Mouse (Mus musculus): ENCODE data around the gene Alcam. TPM values are rescaled to one million over a fixed set of nuclear protein-coding genes. Genes with fewer than 3 reads are reported as not detected.

Gene Alcam
- polyA plus RNA-seq, 1 experiment = 1.9 TPM

GRCm38 (mm10) chr16:52470881-52471280 lies 17.0 kb upstream of the Alcam start:
- no peak for TF ChIP-seq CTCF (IDR thresholded peaks at IDR 0.05; ENCODE audit: control insufficient read depth, insufficient read depth, insufficient replicate concordance, low read depth, low read length)
- no peak for TF ChIP-seq POLR2A (IDR thresholded peaks at IDR 0.05; ENCODE audit: control insufficient read depth, low read depth, low read length)
- Histone ChIP-seq H3K4me1 (ENCODE audit: control insufficient read depth, insufficient read depth, low read length) (no peaks in the 10 kb centered on the region), H3K27me3 (ENCODE audit: control insufficient read depth, insufficient read depth, low read length) (no peaks in the 10 kb centered on the region), H3K27ac (ENCODE audit: control insufficient read depth, insufficient read depth, low read depth, low read length) (no peak overlapping the region), H3K4me3 (ENCODE audit: control insufficient read depth, low read depth, low read length) (no peak overlapping the region), H3K36me3 (ENCODE audit: control insufficient read depth, insufficient read depth, low read length) (no peaks in the 10 kb centered on the region)

- H3K36me3 ChIP-seq (ENCODE audit: control insufficient read depth, insufficient read depth, low read length) = no peaks in the 10 kb centered on the region
- no peaks in the 10 kb centered on the region for H3K27me3 ChIP-seq (ENCODE audit: control insufficient read depth, insufficient read depth, low read length)
- H3K4me3 ChIP-seq (ENCODE audit: control insufficient read depth, low read depth, low read length) = no peak overlapping the region
- no peak overlapping the region for H3K27ac ChIP-seq (ENCODE audit: control insufficient read depth, insufficient read depth, low read depth, low read length)
- no peaks in the 10 kb centered on the region for H3K4me1 ChIP-seq (ENCODE audit: control insufficient read depth, insufficient read depth, low read length)
- no peak for TF ChIP-seq CTCF (IDR thresholded peaks at IDR 0.05; ENCODE audit: control insufficient read depth, insufficient read depth, insufficient replicate concordance, low read depth, low read length)
- TF ChIP-seq POLR2A (IDR thresholded peaks at IDR 0.05; ENCODE audit: control insufficient read depth, low read depth, low read length) = no peak
Observed at GRCm38 (mm10) chr16:52470226-52470625, 16.4 kb upstream of the Alcam start.

GRCm38 (mm10) chr16:52468426-52468825 lies 14.6 kb upstream of the Alcam start:
- TF ChIP-seq POLR2A (IDR thresholded peaks at IDR 0.05; ENCODE audit: control insufficient read depth, low read depth, low read length) (no peak), CTCF (IDR thresholded peaks at IDR 0.05; ENCODE audit: control insufficient read depth, insufficient read depth, insufficient replicate concordance, low read depth, low read length) (no peak)
- no peak overlapping the region for H3K4me3 ChIP-seq (ENCODE audit: control insufficient read depth, low read depth, low read length)
- H3K27me3 ChIP-seq (ENCODE audit: control insufficient read depth, insufficient read depth, low read length) = no peaks in the 10 kb centered on the region
- H3K27ac ChIP-seq (ENCODE audit: control insufficient read depth, insufficient read depth, low read depth, low read length) = no peak overlapping the region
- H3K4me1 ChIP-seq (ENCODE audit: control insufficient read depth, insufficient read depth, low read length) = no peaks in the 10 kb centered on the region
- H3K36me3 ChIP-seq (ENCODE audit: control insufficient read depth, insufficient read depth, low read length) = no peaks in the 10 kb centered on the region

GRCm38 (mm10) chr16:52466770-52467169 lies 12.9 kb upstream of the Alcam start:
- no peaks in the 10 kb centered on the region for H3K4me1 ChIP-seq (ENCODE audit: control insufficient read depth, insufficient read depth, low read length)
- H3K27ac ChIP-seq (ENCODE audit: control insufficient read depth, insufficient read depth, low read depth, low read length) = no peak overlapping the region
- no peaks in the 10 kb centered on the region for H3K36me3 ChIP-seq (ENCODE audit: control insufficient read depth, insufficient read depth, low read length)
- H3K27me3 ChIP-seq (ENCODE audit: control insufficient read depth, insufficient read depth, low read length) = no peaks in the 10 kb centered on the region
- no peak for TF ChIP-seq POLR2A (IDR thresholded peaks at IDR 0.05; ENCODE audit: control insufficient read depth, low read depth, low read length)
- H3K4me3 ChIP-seq (ENCODE audit: control insufficient read depth, low read depth, low read length) = no peak overlapping the region

DNA sequence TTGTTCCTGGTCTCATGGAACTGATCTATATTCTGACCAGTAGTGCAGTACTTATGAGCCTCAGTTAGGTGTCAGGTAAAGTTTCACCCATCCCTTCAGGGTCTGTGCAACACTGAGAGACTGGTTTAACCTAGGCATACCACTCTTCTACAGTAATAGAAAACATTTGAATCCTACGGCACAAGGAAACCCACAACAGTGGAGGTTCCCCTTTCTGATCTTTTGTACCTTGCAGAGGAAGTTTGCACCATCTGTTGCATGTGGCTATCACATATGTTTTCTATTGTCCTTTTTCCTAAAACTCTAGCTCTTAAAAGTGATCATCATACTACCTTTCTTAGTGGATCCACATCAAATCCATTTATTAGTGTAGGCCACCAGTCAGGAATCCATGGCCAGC lies 10.7 kb upstream of the Alcam start:
- Histone ChIP-seq H3K27ac (ENCODE audit: control insufficient read depth, insufficient read depth, low read depth, low read length) (no peak overlapping the region), H3K27me3 (ENCODE audit: control insufficient read depth, insufficient read depth, low read length) (no peaks in the 10 kb centered on the region), H3K36me3 (ENCODE audit: control insufficient read depth, insufficient read depth, low read length) (no peaks in the 10 kb centered on the region), H3K4me3 (ENCODE audit: control insufficient read depth, low read depth, low read length) (no peak overlapping the region), H3K4me1 (ENCODE audit: control insufficient read depth, insufficient read depth, low read length) (no peaks in the 10 kb centered on the region)
- TF ChIP-seq POLR2A (IDR thresholded peaks at IDR 0.05; ENCODE audit: control insufficient read depth, low read depth, low read length) (no peak), CTCF (IDR thresholded peaks at IDR 0.05; ENCODE audit: control insufficient read depth, insufficient read depth, insufficient replicate concordance, low read depth, low read length) (no peak)

- 0 out of 2 replicates have a peak, but pooled peaks cover 2% of the 10 kb centered on the region for H3K27me3 ChIP-seq (ENCODE audit: control insufficient read depth, insufficient read depth, low read length)
- H3K27ac ChIP-seq (ENCODE audit: control insufficient read depth, insufficient read depth, low read depth, low read length) = peak overlapping the region; percentile 43; the same call in 1 of the 2 replicates
Observed at GRCm38 (mm10) chr16:52452862-52453715, 785 bp downstream of the Alcam start.

GRCm38 (mm10) chr16:52452477-52452831 lies 1.4 kb downstream of the Alcam start:
- TF ChIP-seq POLR2A (IDR thresholded peaks at IDR 0.05; ENCODE audit: control insufficient read depth, low read depth, low read length) = no peak
- no peak for TF ChIP-seq CTCF (IDR thresholded peaks at IDR 0.05; ENCODE audit: control insufficient read depth, insufficient read depth, insufficient replicate concordance, low read depth, low read length)
- Histone ChIP-seq H3K4me1 (ENCODE audit: control insufficient read depth, insufficient read depth, low read length) (peaks cover 18% of the 10 kb centered on the region), H3K4me3 (ENCODE audit: control insufficient read depth, low read depth, low read length) (peak overlapping the region; percentile 90), H3K27ac (ENCODE audit: control insufficient read depth, insufficient read depth, low read depth, low read length) (no peak overlapping the region), H3K36me3 (ENCODE audit: control insufficient read depth, insufficient read depth, low read length) (no peaks in the 10 kb centered on the region), H3K27me3 (ENCODE audit: control insufficient read depth, insufficient read depth, low read length) (0 out of 2 replicates have a peak, but pooled peaks cover 2% of the 10 kb centered on the region)

More at GRCm38 (mm10) chr16:52452862-52453715, 785 bp downstream of the Alcam start:
- H3K4me3 ChIP-seq (ENCODE audit: control insufficient read depth, low read depth, low read length) = peak overlapping the region; percentile 90
- no peaks in the 10 kb centered on the region for H3K36me3 ChIP-seq (ENCODE audit: control insufficient read depth, insufficient read depth, low read length)
- H3K4me1 ChIP-seq (ENCODE audit: control insufficient read depth, insufficient read depth, low read length) = peaks cover 18% of the 10 kb centered on the region
- peak; percentile 17; the same call in 1 of the 2 replicates for TF ChIP-seq POLR2A (IDR thresholded peaks at IDR 0.05; ENCODE audit: control insufficient read depth, low read depth, low read length)
- peak; percentile 35; the same call in 1 of the 2 replicates for TF ChIP-seq CTCF (IDR thresholded peaks at IDR 0.05; ENCODE audit: control insufficient read depth, insufficient read depth, insufficient replicate concordance, low read depth, low read length)

Data from testis, adult 2 months (tissue).